ENCODE assay signal across 24 mouse cellular contexts in genomic region chr11:98956340-98956739, GRCm38 (mm10). TPM values are rescaled to one million over a fixed set of nuclear protein-coding genes. Genes with fewer than 3 reads are reported as not detected.
DNase-seq lines count a peak whose midpoint lies in the region; ATAC-seq and TF ChIP-seq lines count a peak whose summit lies in the region.
"Had no signal": no experiment of that assay in that cellular context is flagged by ENCODE, and none has a peak within 500 bp of the region (broad histone marks: within the 10 kb centered on the region; RNA-seq: fewer than 3 reads in every experiment).

No protein-coding gene starts in this region.

- DNase-seq in adrenal gland, adult 8-10 months: peak; percentile 20
- DNase-seq in adrenal gland, postnatal 4 days (ENCODE audit: low spot score in 2 of 2): no peak
- DNase-seq in heart, adult 8-10 months (ENCODE audit: low spot score): no peak
- DNase-seq in kidney, postnatal 25 days: no peak
- no peak for DNase-seq in layer of hippocampus, postnatal 25 days (ENCODE audit: extremely low spot score in 1 of 2, low spot score in 1 of 2)
- DNase-seq: cerebellum, adult 11 months; cerebellum, adult 2 months; gastrocnemius, postnatal 25 days; kidney, adult 18-20 months had no signal

- 0 out of 2 replicates have a peak overlapping the region, but pooled peaks have one; percentile 28 for H3K27ac ChIP-seq in heart, embryonic 13.5 days (replicated peaks)
- H3K27ac ChIP-seq in kidney, embryonic 14.5 days (ENCODE audit: low read depth, low read length): no peak overlapping the region
- H3K27ac ChIP-seq: forebrain, embryonic 15.5 days; heart, adult 2 months; hindbrain, postnatal 0 days had no signal

- peak overlapping the region; percentile 3; the same call in 1 of the 2 replicates for H3K9ac ChIP-seq in heart, embryonic 13.5 days
- H3K9ac ChIP-seq in kidney, embryonic 14.5 days (ENCODE audit: low read depth, low read length): 0 out of 2 replicates have a peak overlapping the region, but pooled peaks have one; percentile 2
- H3K9ac ChIP-seq: embryonic facial prominence, embryonic 15.5 days; forebrain, embryonic 15.5 days had no signal

- ATAC-seq in heart, embryonic 13.5 days (ENCODE audit: extremely low read depth, insufficient number of reproducible peaks, low FRiP score, low TSS enrichment): no peak
- no peak for ATAC-seq in kidney, embryonic 14.5 days (ENCODE audit: low FRiP score, low TSS enrichment)
- ATAC-seq: activated CD4-positive, CD25-positive, alpha-beta regulatory T cell, adult 4 months; forebrain, embryonic 15.5 days; hindbrain, postnatal 0 days; inflammation-experienced regulatory T-cells, adult 6 months; intestine, embryonic 16.5 days had no signal

- no peak overlapping the region for H3K4me2 ChIP-seq in heart, embryonic 13.5 days
- no peak overlapping the region for H3K4me2 ChIP-seq in kidney, embryonic 14.5 days (replicated peaks; ENCODE audit: low read depth, low read length)
- H3K4me2 ChIP-seq: embryonic facial prominence, embryonic 12.5 days; embryonic facial prominence, embryonic 15.5 days; forebrain, embryonic 15.5 days; heart, embryonic 11.5 days had no signal

- peaks cover 34% of the 10 kb centered on the region for H3K36me3 ChIP-seq in heart, embryonic 13.5 days
- H3K36me3 ChIP-seq in kidney, embryonic 14.5 days (ENCODE audit: control insufficient read depth, insufficient read depth, low read length): peaks cover 11% of the 10 kb centered on the region; the same call in 1 of the 2 replicates
- peaks cover 29% of the 10 kb centered on the region for H3K36me3 ChIP-seq in E14TG2a.4 (ENCODE audit: insufficient read depth, low read length)
- H3K36me3 ChIP-seq: forebrain, embryonic 15.5 days had no signal

- H3K4me1 ChIP-seq in heart, embryonic 13.5 days: peaks cover 77% of the 10 kb centered on the region
- H3K4me1 ChIP-seq in kidney, embryonic 14.5 days (ENCODE audit: control insufficient read depth, insufficient read depth, low read length): peaks cover 63% of the 10 kb centered on the region
- peaks cover 85% of the 10 kb centered on the region for H3K4me1 ChIP-seq in E14TG2a.4 (replicated peaks; ENCODE audit: low read depth, low read length)

- no peak overlapping the region for H3K4me3 ChIP-seq in heart, embryonic 13.5 days
- no peak overlapping the region for H3K4me3 ChIP-seq in kidney, embryonic 14.5 days (ENCODE audit: low read length)
- peak overlapping the region; percentile 55 for H3K4me3 ChIP-seq in E14TG2a.4 (replicated peaks; ENCODE audit: low read length)
- H3K4me3 ChIP-seq: embryonic facial prominence, embryonic 12.5 days; embryonic facial prominence, embryonic 15.5 days; forebrain, embryonic 15.5 days; heart, adult 2 months had no signal

- no peaks in the 10 kb centered on the region for H3K9me3 ChIP-seq in heart, embryonic 13.5 days
- H3K9me3 ChIP-seq in kidney, embryonic 14.5 days (ENCODE audit: control insufficient read depth, low read length): no peaks in the 10 kb centered on the region
- no peaks in the 10 kb centered on the region for H3K9me3 ChIP-seq in E14TG2a.4 (ENCODE audit: low read length)
- H3K9me3 ChIP-seq: embryonic facial prominence, embryonic 12.5 days; embryonic facial prominence, embryonic 15.5 days; forebrain, embryonic 15.5 days had no signal

- no peak for TF ChIP-seq CTCF in E14TG2a.4 (conservative IDR thresholded peaks at IDR 0.05; ENCODE audit: low read length)

- 64% methylated on average over 10 of the region's 10 CpGs for WGBS in heart, embryonic 13.5 days
- 78% methylated on average over 10 of the region's 10 CpGs for WGBS in kidney, embryonic 14.5 days

- no peaks in the 10 kb centered on the region for H3K27me3 ChIP-seq in heart, embryonic 13.5 days (replicated peaks)
- no peaks in the 10 kb centered on the region for H3K27me3 ChIP-seq in kidney, embryonic 14.5 days (ENCODE audit: control insufficient read depth, insufficient read depth, low read length)
- no peaks in the 10 kb centered on the region for H3K27me3 ChIP-seq in E14TG2a.4 (ENCODE audit: insufficient read depth, low read length)
- H3K27me3 ChIP-seq: embryonic facial prominence, embryonic 12.5 days; embryonic facial prominence, embryonic 15.5 days; forebrain, embryonic 15.5 days had no signal

RNA-seq across cellular contexts. Expression of gene Gjd3, which starts 26.5 kb away (rescaled TPM):
- total RNA-seq in adrenal gland, adult 8-10 months (2022): not detected
- 1 to 10 TPM in 1 of 2 experiments, under 1 TPM in 1; 0.50 to 1.0 TPM for total RNA-seq in adrenal gland, postnatal 4 days (2021)
- polyA plus RNA-seq in heart, embryonic 13.5 days (2015; fragmentation: Nextera tagmentation; extraction: Ambion mirVana): 1.3 and 3.3 TPM in 2 replicates
- under 1 TPM in 1 of 4 experiments, not detected in 3; 0.44 TPM for total RNA-seq in heart, adult 8-10 months (2022)
- polyA plus RNA-seq in kidney, embryonic 14.5 days (2014; fragmentation: Nextera tagmentation; extraction: Ambion mirVana): 0.64 TPM in 1 of 2 replicates, not detected in the other
- total RNA-seq in layer of hippocampus, postnatal 25 days (2021): 1 to 10 TPM; 1.5 to 2.3 TPM
- total RNA-seq: adrenal gland, postnatal 36 days; common myeloid progenitor, adult 5-6 weeks; gastrocnemius, adult 8-10 months; gastrocnemius, postnatal 25 days had no signal
- polyA plus RNA-seq: inflammation-experienced regulatory T-cells, adult 6 months; intestine, embryonic 16.5 days had no signal

RNA-seq across cellular contexts. Expression of gene Rara, which starts 28.7 kb away (rescaled TPM):
- total RNA-seq in adrenal gland, adult 8-10 months (2022): 10 to 100 TPM; 21.3 to 36.8 (median 30.8) TPM
- 10 to 100 TPM; 46.4 to 50.6 TPM for total RNA-seq in adrenal gland, postnatal 4 days (2021)
- polyA plus RNA-seq in heart, embryonic 13.5 days (2015; fragmentation: Nextera tagmentation; extraction: Ambion mirVana): 27.9 and 28.3 TPM in 2 replicates
- total RNA-seq in heart, adult 8-10 months (2022): 10 to 100 TPM; 10.8 to 13.5 (median 11.9) TPM
- 27.7 and 36.7 TPM in 2 replicates for polyA plus RNA-seq in kidney, embryonic 14.5 days (2014; fragmentation: Nextera tagmentation; extraction: Ambion mirVana)
- total RNA-seq in layer of hippocampus, postnatal 25 days (2021): 10 to 100 TPM; 17.0 to 17.7 TPM

RNA-seq across cellular contexts. Expression of gene Cdc6, which starts 48.7 kb away (rescaled TPM):
- under 1 TPM; 0.20 to 0.95 (median 0.72) TPM for total RNA-seq in adrenal gland, adult 8-10 months (2022)
- 1 to 10 TPM; 7.5 to 9.1 TPM for total RNA-seq in adrenal gland, postnatal 4 days (2021)
- polyA plus RNA-seq in heart, embryonic 13.5 days (2015; fragmentation: Nextera tagmentation; extraction: Ambion mirVana): 21.1 and 22.9 TPM in 2 replicates
- total RNA-seq in heart, adult 8-10 months (2022): under 1 TPM; 0.16 to 0.49 (median 0.25) TPM
- polyA plus RNA-seq in kidney, embryonic 14.5 days (2014; fragmentation: Nextera tagmentation; extraction: Ambion mirVana): 32.5 and 44.1 TPM in 2 replicates
- under 1 TPM; 0.54 to 0.94 TPM for total RNA-seq in layer of hippocampus, postnatal 25 days (2021)

Comparison
In these comparisons a context has a peak if more than half of its experiments do, and no peak if none do; other contexts are left out.
1. RNA of gene Cdc6, which starts 48.7 kb away (total RNA-seq): 7.5 to 9.1 TPM in adrenal gland, postnatal 4 days; 0.54 to 0.94 TPM in layer of hippocampus, postnatal 25 days, 0.20 to 0.95 TPM in adrenal gland, adult 8-10 months and 0.16 to 0.49 TPM in heart, adult 8-10 months; every median in the first group is over 4 times any median in the second.